Mouse (Mus musculus) adrenal gland, postnatal 4 days (tissue): ENCODE measurements around the gene Nemf. TPM values are rescaled to one million over a fixed set of nuclear protein-coding genes. Genes with fewer than 3 reads are reported as not detected.

ENCODE experiments used
- DNase-seq, 2 experiments: peaks; one replicate each; pipeline ENCODE4 v3.0.0; 2021 to 2022; ENCODE audit warnings: low spot score in 2 of 2, mixed read lengths in 2 of 2
- microRNA-seq: library from miRNA; unstranded; fragments of <30 nt; microRNA quantifications from one replicate; pipeline ENCODE4 v1.2.0, GENCODE M21; 2021
- total RNA-seq, 2 experiments: library from RNA; stranded (reverse); gene quantifications; 2 replicates each; pipeline ENCODE4 v1.2.3; 2021

Nemf gene
- total RNA-seq, 2 experiments from 2014 or later = 45.4 to 49.9 TPM

DNA sequence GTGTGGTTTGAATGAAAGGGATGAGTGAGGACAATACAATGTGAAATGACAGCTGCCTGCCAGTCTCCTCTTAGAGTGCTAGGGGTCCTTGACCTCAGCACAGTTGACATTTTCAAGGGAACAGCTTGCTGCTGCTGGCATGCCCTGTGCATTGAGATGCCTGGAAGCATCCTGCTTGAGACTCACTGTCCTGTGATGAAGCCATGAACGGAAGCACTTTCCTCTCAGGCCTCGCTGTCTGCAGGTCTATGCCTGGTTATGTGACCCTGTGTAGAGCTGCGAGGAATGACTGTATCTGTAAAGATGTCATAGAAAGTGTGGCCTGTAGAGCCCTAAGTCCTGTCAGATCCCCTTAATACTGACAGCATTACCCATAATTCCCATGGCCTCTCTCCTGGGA lies 91.9 kb downstream of the Nemf start:
- no peak for DNase-seq

DNA sequence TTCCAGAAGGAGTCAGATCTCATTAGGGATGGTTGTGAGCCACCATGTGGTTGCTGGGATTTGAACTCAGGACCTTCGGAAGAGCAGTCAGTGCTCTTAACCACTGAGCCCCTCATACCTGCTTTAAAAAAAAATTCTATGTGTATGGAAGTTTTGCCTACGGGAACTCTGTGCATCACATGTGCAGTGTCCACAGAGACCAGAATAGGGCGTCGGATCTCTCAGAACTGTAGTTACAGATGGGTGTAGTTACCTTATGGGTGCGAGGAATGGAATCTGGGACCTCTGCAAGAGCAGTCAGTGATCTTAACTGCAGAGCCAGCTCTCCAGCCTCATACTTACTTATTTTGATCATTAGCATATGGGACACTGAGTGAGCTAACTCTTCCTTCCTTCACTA lies 94.7 kb downstream of the Nemf start:
- no peak for DNase-seq

Small RNA genes within 50 kb of the gene (microRNA-seq; reads per million reads assigned to microRNA genes)
- not detected for gene Gm47299
- gene Gm47305 = not detected

Other genes starting within 250 kb of the Nemf start
- gene Rps29, start 198.0 kb downstream of the Nemf start, total RNA-seq = 1,000 to 10,000 TPM; 1,787 to 1,858 TPM
- gene Lrr1, start 188.4 kb downstream of the Nemf start, total RNA-seq = 1 to 10 TPM; 2.7 to 5.4 TPM
- 100 to 1,000 TPM; 523 to 531 TPM for gene Rpl36al, start 173.1 kb downstream of the Nemf start, total RNA-seq
- gene Mgat2, start 173.0 kb downstream of the Nemf start, total RNA-seq = 10 to 100 TPM; 51.4 to 53.9 TPM
- 1 to 10 TPM; 7.2 to 9.2 TPM for gene Gm49383, start 160.1 kb downstream of the Nemf start, total RNA-seq
- gene Dnaaf2, start 158.7 kb downstream of the Nemf start, total RNA-seq = 1 to 10 TPM; 1.9 to 2.0 TPM
- 1 to 10 TPM; 8.5 to 9.2 TPM for gene Gm49384, start 152.9 kb downstream of the Nemf start, total RNA-seq
- 1 to 10 TPM; 9.7 TPM for gene Pole2, start 129.0 kb downstream of the Nemf start, total RNA-seq
- 10 to 100 TPM; 12.6 to 12.8 TPM for gene Klhdc1, start 116.0 kb downstream of the Nemf start, total RNA-seq
- 10 to 100 TPM; 86.4 to 86.8 TPM for gene Klhdc2, start 60.5 kb downstream of the Nemf start, total RNA-seq
- gene Arf6, start 15.0 kb upstream of the Nemf start, total RNA-seq = 100 to 1,000 TPM; 100 to 105 TPM
- gene Gm9887, start 15.3 kb upstream of the Nemf start, total RNA-seq = 1 to 10 TPM; 1.1 to 1.2 TPM
- 10 to 100 TPM; 12.4 to 14.2 TPM for gene Vcpkmt, start 225.9 kb upstream of the Nemf start, total RNA-seq